Comparison of ENCODE assay signal across 10 mouse cellular contexts in the genomic region with DNA sequence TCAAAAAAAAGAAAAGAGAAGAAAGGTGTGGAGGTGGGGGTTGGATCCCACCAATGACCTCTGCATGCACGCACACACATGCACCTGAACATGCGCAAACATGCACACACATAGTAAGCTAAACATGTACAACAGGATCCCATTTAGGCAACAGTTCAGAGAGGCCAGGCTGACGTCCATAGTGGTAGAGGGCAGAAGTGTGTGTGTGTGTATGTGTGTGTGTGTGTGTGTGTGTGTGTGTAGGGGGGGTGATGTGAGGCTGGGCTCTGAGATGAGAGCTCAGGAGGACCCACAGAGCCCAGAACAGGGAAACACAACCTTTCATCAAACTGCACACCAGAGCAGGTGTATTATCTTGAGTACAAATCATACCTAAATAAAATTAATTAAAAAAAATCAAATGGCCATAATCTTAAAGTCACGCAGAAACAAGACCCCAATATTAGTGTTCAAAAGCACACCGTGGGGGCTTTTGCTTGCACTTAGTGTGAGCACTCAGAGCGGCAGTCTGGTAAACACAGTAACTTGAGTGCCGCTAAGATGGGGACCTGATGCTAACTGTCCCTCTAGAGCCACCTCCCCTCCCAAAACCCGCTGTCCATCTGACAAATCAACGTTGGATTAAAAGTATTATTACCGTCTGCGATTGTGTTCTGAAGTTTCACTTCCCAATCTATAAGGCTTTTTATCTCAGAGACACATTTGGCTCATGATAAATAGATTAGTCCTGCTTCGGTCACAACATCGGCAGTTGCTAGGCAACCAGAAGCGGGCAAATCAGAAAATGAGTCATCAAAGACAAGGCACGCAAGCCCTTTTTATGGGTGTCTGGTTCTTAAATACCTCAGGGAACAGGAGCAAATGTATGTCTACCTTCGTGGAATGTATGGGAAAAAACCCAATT.
DNase-seq lines count a peak whose midpoint lies in the region; ATAC-seq and TF ChIP-seq lines count a peak whose summit lies in the region.
"Had no signal": no experiment of that assay in that cellular context is flagged by ENCODE, and none has a peak within 500 bp of the region (broad histone marks: within the 10 kb centered on the region; RNA-seq: fewer than 3 reads in every experiment).

No protein-coding gene starts in this region.

- peak; percentile 52 for DNase-seq in liver
- DNase-seq in liver, embryonic 11.5 days (ENCODE audit: low spot score) = no peak
- DNase-seq in retina, embryonic 14.5 days (ENCODE audit: low spot score) = peak; percentile 42
- DNase-seq in gastrocnemius, adult 8-10 months (ENCODE audit: low spot score in 2 of 2) = no peak
- DNase-seq in cerebellum, adult 11-12 months = no peak

- no peak overlapping the region for H3K4me2 ChIP-seq in liver, embryonic 11.5 days
- no peak overlapping the region for H3K4me2 ChIP-seq in intestine, postnatal 0 days (replicated peaks; ENCODE audit: low read depth)
- H3K4me2 ChIP-seq: neural tube, embryonic 13.5 days had no signal

- H3K4me1 ChIP-seq in liver, embryonic 11.5 days (replicated peaks; ENCODE audit: control insufficient read depth, insufficient read depth, low read length) = 0 out of 2 replicates have a peak, but pooled peaks cover 5% of the 10 kb centered on the region
- H3K4me1 ChIP-seq in cortical plate, adult 2 months (ENCODE audit: control insufficient read depth, insufficient read depth, low read length) = peaks cover 1% of the 10 kb centered on the region; the same call in 1 of the 2 replicates
- H3K4me1 ChIP-seq in intestine, postnatal 0 days (replicated peaks; ENCODE audit: control insufficient read depth, insufficient read depth, low read length) = no peaks in the 10 kb centered on the region

- H3K36me3 ChIP-seq in liver, embryonic 11.5 days (ENCODE audit: control insufficient read depth, insufficient read depth, low read length) = no peaks in the 10 kb centered on the region
- no peaks in the 10 kb centered on the region for H3K36me3 ChIP-seq in intestine, postnatal 0 days (ENCODE audit: control insufficient read depth, insufficient read depth)
- H3K36me3 ChIP-seq: neural tube, embryonic 13.5 days had no signal

- no peaks in the 10 kb centered on the region for H3K9me3 ChIP-seq in liver, embryonic 11.5 days (ENCODE audit: control insufficient read depth, low read length)
- no peaks in the 10 kb centered on the region for H3K9me3 ChIP-seq in intestine, postnatal 0 days (ENCODE audit: control insufficient read depth)
- H3K9me3 ChIP-seq: neural tube, embryonic 13.5 days had no signal

- 75% methylated on average over 16 of the region's 16 CpGs for WGBS in liver, embryonic 11.5 days
- 46% methylated on average over 16 of the region's 16 CpGs for WGBS in intestine, postnatal 0 days

- no peaks in the 10 kb centered on the region for H3K27me3 ChIP-seq in liver, embryonic 11.5 days (replicated peaks; ENCODE audit: control insufficient read depth, insufficient read depth, low read length)
- no peaks in the 10 kb centered on the region for H3K27me3 ChIP-seq in intestine, postnatal 0 days (replicated peaks; ENCODE audit: control insufficient read depth, insufficient read depth, low read length)
- H3K27me3 ChIP-seq: Patski had no signal

- no peak overlapping the region for H3K4me3 ChIP-seq in liver, embryonic 11.5 days (ENCODE audit: low read depth, low read length)
- peak overlapping the region; percentile 12; the same call in 1 of the 2 replicates for H3K4me3 ChIP-seq in cortical plate, adult 2 months (ENCODE audit: insufficient read depth, low read length)
- H3K4me3 ChIP-seq in intestine, postnatal 0 days (ENCODE audit: low read depth, low read length) = no peak overlapping the region
- H3K4me3 ChIP-seq: neural tube, embryonic 13.5 days had no signal

- ATAC-seq in liver, embryonic 11.5 days (replicated peaks; ENCODE audit: low FRiP score) = no peak; the same call in 1 of the 2 replicates
- 0 out of 2 replicates have a peak, but pooled peaks have one; percentile 42 for ATAC-seq in intestine, postnatal 0 days
- no peak for ATAC-seq in megakaryocyte progenitor cell, adult 5-6 weeks (replicated peaks; ENCODE audit: poor library complexity)
- ATAC-seq: Patski had no signal

- TF ChIP-seq CTCF in cortical plate, adult 2 months (IDR thresholded peaks at IDR 0.05; ENCODE audit: extremely low read depth, insufficient read depth, low read length) = no peak
- TF ChIP-seq CTCF in intestine, postnatal 0 days (IDR thresholded peaks at IDR 0.05; ENCODE audit: low read depth) = no peak

- no peak overlapping the region for H3K27ac ChIP-seq in liver, embryonic 11.5 days (ENCODE audit: low read depth, low read length)
- H3K27ac ChIP-seq in cortical plate, adult 2 months (ENCODE audit: insufficient read depth, low read length) = no peak overlapping the region
- H3K27ac ChIP-seq in intestine, postnatal 0 days (ENCODE audit: low read depth, low read length) = no peak overlapping the region
- H3K27ac ChIP-seq: neural tube, embryonic 13.5 days had no signal

- no peak for TF ChIP-seq POLR2A in cortical plate, adult 2 months (IDR thresholded peaks at IDR 0.05; ENCODE audit: extremely low read depth, insufficient read depth, low read length)

- no peak overlapping the region for H3K9ac ChIP-seq in liver, embryonic 11.5 days (ENCODE audit: low read depth, low read length)
- H3K9ac ChIP-seq in intestine, postnatal 0 days (ENCODE audit: low read depth, low read length) = no peak overlapping the region
- H3K9ac ChIP-seq: neural tube, embryonic 13.5 days had no signal

Comparison
In these comparisons a context has a peak if more than half of its experiments do, and no peak if none do; other contexts are left out.
1. DNase-seq: peak in liver (single experiment) and retina, embryonic 14.5 days (single experiment); none in liver, embryonic 11.5 days (single experiment), gastrocnemius, adult 8-10 months (0 of 2) and cerebellum, adult 11-12 months (single experiment).